Mouse (Mus musculus) CH12.LX (cell line): Measurements from ENCODE around the gene Plekhg3. TPM values are rescaled to one million over a fixed set of nuclear protein-coding genes. Genes with fewer than 3 reads are reported as not detected.

ENCODE experiments used
- DNase-seq: peaks from one replicate; pipeline ENCODE4 v3.0.0-alpha.2; 2013; ENCODE audit errors: extremely low read depth
- H3K27ac ChIP-seq: 2 replicates; pipeline ENCODE4 v1.5.1; 2012; ENCODE audit warnings: low read depth, mild to moderate bottlenecking, control low read depth, moderate library complexity; ENCODE audit not compliant: insufficient read depth
- H3K27me3 ChIP-seq: replicated peaks from 2 replicates; pipeline ENCODE3; 2012; ENCODE audit warnings: inconsistent platforms
- H3K36me3 ChIP-seq, 2 experiments: replicated peaks in 1 of 2; 2 replicates each; pipeline versions ENCODE3 to v1.6.1; 2012; ENCODE audit warnings: inconsistent platforms in 1 of 2, low read length in 1 of 2, mild to moderate bottlenecking in 1 of 2, mixed read lengths in 1 of 2, moderate library complexity in 1 of 2; ENCODE audit not compliant: control insufficient read depth in 1 of 2, insufficient read depth in 1 of 2
- H3K4me1 ChIP-seq, 2 experiments: 2 replicates each; pipeline ENCODE4 v1.6.1; 2012; ENCODE audit warnings: inconsistent platforms in 1 of 2, moderate library complexity in 1 of 2; ENCODE audit not compliant: insufficient read depth in 2 of 2, control insufficient read depth in 1 of 2
- H3K4me2 ChIP-seq: 2 replicates; pipeline ENCODE4 v1.6.1; 2012; ENCODE audit warnings: low read depth, mild to moderate bottlenecking, control low read depth; ENCODE audit not compliant: poor library complexity, insufficient read depth, severe bottlenecking
- H3K4me3 ChIP-seq, 3 experiments: fragments of 150-350 bp in 1 of 3; sonication (generic) in 1 of 3; replicated peaks in 1 of 3; 2 replicates each; pipeline versions ENCODE3 to v1.5.1; 2011 to 2012; ENCODE audit warnings: low read depth in 2 of 3, low read length in 2 of 3, mild to moderate bottlenecking in 2 of 3, moderate library complexity in 2 of 3, control low read depth in 1 of 3, improper control_type of control experiment in 1 of 3, inconsistent platforms in 1 of 3, mixed read lengths in 1 of 3; ENCODE audit not compliant: poor library complexity in 1 of 3
- H3K79me2 ChIP-seq: replicated peaks from 2 replicates; pipeline ENCODE4 v1.6.1; 2012; ENCODE audit warnings: mild to moderate bottlenecking, moderate library complexity; ENCODE audit not compliant: control insufficient read depth, poor library complexity, insufficient read depth, severe bottlenecking; ENCODE audit errors: extremely low read depth
- H3K9ac ChIP-seq: 2 replicates; pipeline ENCODE4 v1.6.1; 2012; ENCODE audit warnings: low read depth, mild to moderate bottlenecking, control low read depth, moderate library complexity; ENCODE audit not compliant: insufficient read depth
- H3K9me3 ChIP-seq: replicated peaks from 2 replicates; pipeline ENCODE3; 2012; ENCODE audit warnings: low read length, inconsistent platforms, mixed read lengths
- CHD1 ChIP-seq: IDR thresholded peaks from 2 replicates; pipeline ENCODE4 v1.6.1; 2012; ENCODE audit warnings: low read depth, low read length, improper control_type of control experiment, inconsistent platforms
- CHD2 ChIP-seq: IDR thresholded peaks from 2 replicates; pipeline ENCODE4 v1.6.1; 2011; ENCODE audit warnings: low read length, improper control_type of control experiment
- E2F4 ChIP-seq: IDR thresholded peaks from 2 replicates; pipeline ENCODE4 v1.6.1; 2011; ENCODE audit warnings: low read depth, low read length, improper control_type of control experiment; ENCODE audit not compliant: insufficient replicate concordance
- EP300 ChIP-seq: IDR thresholded peaks from 2 replicates; pipeline ENCODE4 v1.6.1; 2011; ENCODE audit warnings: low read length, improper control_type of control experiment
- JUN ChIP-seq: IDR thresholded peaks from 2 replicates; pipeline ENCODE4 v1.6.1; 2011; ENCODE audit warnings: low read depth, mild to moderate bottlenecking, low read length, improper control_type of control experiment, moderate library complexity; ENCODE audit not compliant: insufficient read depth
- JUND ChIP-seq: conservative IDR thresholded peaks from 2 replicates; pipeline ENCODE4 v1.6.1; 2011; ENCODE audit warnings: low read depth, low read length, improper control_type of control experiment
- MEF2A ChIP-seq: IDR thresholded peaks from 2 replicates; pipeline ENCODE4 v1.6.1; 2014; ENCODE audit warnings: low read depth, mild to moderate bottlenecking, inconsistent platforms, low read length, improper control_type of control experiment, borderline replicate concordance
- MYC ChIP-seq: IDR thresholded peaks from 2 replicates; pipeline ENCODE4 v1.6.1; 2011; ENCODE audit warnings: low read depth, mild to moderate bottlenecking, improper control_type of control experiment, low read length
- NELFE ChIP-seq: IDR thresholded peaks from 2 replicates; pipeline ENCODE4 v1.6.1; 2011; ENCODE audit warnings: low read depth, low read length, improper control_type of control experiment
- NRF1 ChIP-seq: IDR thresholded peaks from 2 replicates; pipeline ENCODE4 v1.6.1; 2014; ENCODE audit warnings: low read depth, mild to moderate bottlenecking, inconsistent platforms, low read length, improper control_type of control experiment, moderate library complexity
- POLR2A ChIP-seq: IDR thresholded peaks from 2 replicates; pipeline ENCODE4 v1.6.1; 2011; ENCODE audit warnings: low read depth, mild to moderate bottlenecking, improper control_type of control experiment, low read length
- RAD21 ChIP-seq: IDR thresholded peaks from 2 replicates; pipeline ENCODE4 v1.6.1; 2011; ENCODE audit warnings: low read depth, mild to moderate bottlenecking, low read length, improper control_type of control experiment, moderate library complexity
- SIN3A ChIP-seq: IDR thresholded peaks from 2 replicates; pipeline ENCODE4 v1.6.1; 2012; ENCODE audit warnings: low read length, improper control_type of control experiment, inconsistent platforms
- TBP ChIP-seq: conservative IDR thresholded peaks from 2 replicates; pipeline ENCODE4 v1.6.1; 2011; ENCODE audit warnings: low read depth, low read length, improper control_type of control experiment
- UBTF ChIP-seq: IDR thresholded peaks from 2 replicates; pipeline ENCODE4 v1.6.1; 2012; ENCODE audit warnings: low read depth, mild to moderate bottlenecking, inconsistent platforms, low read length, improper control_type of control experiment, moderate library complexity
- USF1 ChIP-seq: IDR thresholded peaks from 2 replicates; pipeline ENCODE4 v1.6.1; 2014; ENCODE audit warnings: low read depth, mild to moderate bottlenecking, inconsistent platforms, low read length, improper control_type of control experiment
- USF2 ChIP-seq: conservative IDR thresholded peaks from 2 replicates; pipeline ENCODE4 v1.6.1; 2011; ENCODE audit warnings: low read depth, low read length, improper control_type of control experiment
- ZC3H11A ChIP-seq: IDR thresholded peaks from 2 replicates; pipeline ENCODE4 v1.6.1; 2012; ENCODE audit warnings: low read depth, mild to moderate bottlenecking, inconsistent platforms, low read length, improper control_type of control experiment
- dilution Hi-C: fragments of 300-500 bp; cut with MboI; formaldehyde crosslinking; loops from 2 replicates; pipeline ENCODE4 v1.14.3; 2020; ENCODE audit warnings: low sequenced_read_pairs; ENCODE audit not compliant: extremely low pct_unique_long_range_greater_than_20kb, extremely low pct_ligation_motif_present
- in situ Hi-C: fragments of 300-500 bp; cut with MboI; formaldehyde crosslinking; loops from 3 replicates; pipeline ENCODE4 v1.14.3; 2019; ENCODE audit warnings: low sequenced_read_pairs, low pct_ligation_motif_present, low pct_unique_long_range_greater_than_20kb, mixed read lengths
- polyA plus RNA-seq: library from polyadenylated mRNA; unstranded; fragments of >175 nt; gene quantifications from 2 replicates; pipeline ENCODE4 v1.2.1, GENCODE M21; 2012; ENCODE audit warnings: low read depth; ENCODE audit not compliant: insufficient read length
- total RNA-seq, 2 experiments: library from RNA; depleted of rRNA; stranded (reverse); fragments of 300-350 nt in 1 of 2; fragments of >200 nt in 1 of 2; gene quantifications; 2 replicates each; pipeline ENCODE4 v1.2.3; 2012 to 2014

Plekhg3 gene
- total and polyA plus RNA-seq, 3 experiments: 0.04 to 6.1 (median 0.27) TPM

GRCm38 (mm10) chr12:76553917-76554316, 23.2 kb downstream of the Plekhg3 start:
- no peak overlapping the region for H3K4me2 ChIP-seq
- no peaks in the 10 kb centered on the region for H3K27me3 ChIP-seq
- dilution Hi-C loops (no loop called here), in situ Hi-C loops (no loop called here)
- no peaks in the 10 kb centered on the region for H3K36me3 ChIP-seq
- no peak for DNase-seq
- H3K79me2 ChIP-seq: no peaks in the 10 kb centered on the region
- TF ChIP-seq NRF1 (no peak), MYC (no peak), MEF2A (no peak), POLR2A (no peak), CHD1 (no peak), USF2 (no peak), JUN (no peak)
- no peaks in the 10 kb centered on the region for H3K9me3 ChIP-seq
- H3K4me1 ChIP-seq: peaks cover 12 to 42% of the 10 kb centered on the region in 2 experiments
- no peak overlapping the region for H3K27ac ChIP-seq
- no peak overlapping the region for H3K9ac ChIP-seq
- no peak overlapping the region for H3K4me3 ChIP-seq

GRCm38 (mm10) chr12:76554392-76554791, 23.7 kb downstream of the Plekhg3 start:
- in situ Hi-C loops (no loop called here), dilution Hi-C loops (no loop called here)
- Histone ChIP-seq H3K36me3 (no peaks in the 10 kb centered on the region), H3K27me3 (no peaks in the 10 kb centered on the region), H3K9me3 (no peaks in the 10 kb centered on the region), H3K4me1 (peaks cover 12 to 42% of the 10 kb centered on the region in 2 experiments), H3K27ac (no peak overlapping the region), H3K79me2 (no peaks in the 10 kb centered on the region), H3K4me3 (no peak overlapping the region)
- no peak for DNase-seq
- TF ChIP-seq SIN3A (no peak), NELFE (no peak), USF2 (no peak), TBP (no peak), UBTF (no peak), JUND (no peak)
- TF ChIP-seq, all 38 proteins: peak for 0
- Histone ChIP-seq H3K9ac (no peak overlapping the region), H3K4me2 (no peak overlapping the region)

- TF ChIP-seq ZC3H11A: no peak
- no peak for TF ChIP-seq RAD21
- no peak for TF ChIP-seq CHD2
- no peak for TF ChIP-seq EP300
- TF ChIP-seq MYC: no peak
- no peak for TF ChIP-seq E2F4
- TF ChIP-seq UBTF: no peak
- no peak for TF ChIP-seq NRF1
- TF ChIP-seq USF1: no peak
- H3K79me2 ChIP-seq: no peaks in the 10 kb centered on the region
- H3K27ac ChIP-seq: no peak overlapping the region
- dilution Hi-C loops (no loop called here), in situ Hi-C loops (no loop called here)
- no peaks in the 10 kb centered on the region for H3K9me3 ChIP-seq
- peaks cover 12 to 42% of the 10 kb centered on the region in 2 experiments for H3K4me1 ChIP-seq
- DNase-seq: no peak
- no peak overlapping the region for H3K4me2 ChIP-seq
- H3K9ac ChIP-seq: no peak overlapping the region
- no peak overlapping the region for H3K4me3 ChIP-seq
- H3K36me3 ChIP-seq: peaks cover 0 to under 1% of the 10 kb centered on the region in 2 experiments
- H3K27me3 ChIP-seq: no peaks in the 10 kb centered on the region
Observed at GRCm38 (mm10) chr12:76554871-76555386, 24.2 kb downstream of the Plekhg3 start.
